Mouse (Mus musculus) liver, adult (tissue): Measurements from ENCODE around the gene Arfgef2.

Experiments
- GATA4 ChIP-seq: IDR thresholded peaks from 2 replicates; pipeline ENCODE4 v1.6.1; 2014; ENCODE audit warnings: mild to moderate bottlenecking, low read length; ENCODE audit not compliant: insufficient replicate concordance

Gene Arfgef2

DNA sequence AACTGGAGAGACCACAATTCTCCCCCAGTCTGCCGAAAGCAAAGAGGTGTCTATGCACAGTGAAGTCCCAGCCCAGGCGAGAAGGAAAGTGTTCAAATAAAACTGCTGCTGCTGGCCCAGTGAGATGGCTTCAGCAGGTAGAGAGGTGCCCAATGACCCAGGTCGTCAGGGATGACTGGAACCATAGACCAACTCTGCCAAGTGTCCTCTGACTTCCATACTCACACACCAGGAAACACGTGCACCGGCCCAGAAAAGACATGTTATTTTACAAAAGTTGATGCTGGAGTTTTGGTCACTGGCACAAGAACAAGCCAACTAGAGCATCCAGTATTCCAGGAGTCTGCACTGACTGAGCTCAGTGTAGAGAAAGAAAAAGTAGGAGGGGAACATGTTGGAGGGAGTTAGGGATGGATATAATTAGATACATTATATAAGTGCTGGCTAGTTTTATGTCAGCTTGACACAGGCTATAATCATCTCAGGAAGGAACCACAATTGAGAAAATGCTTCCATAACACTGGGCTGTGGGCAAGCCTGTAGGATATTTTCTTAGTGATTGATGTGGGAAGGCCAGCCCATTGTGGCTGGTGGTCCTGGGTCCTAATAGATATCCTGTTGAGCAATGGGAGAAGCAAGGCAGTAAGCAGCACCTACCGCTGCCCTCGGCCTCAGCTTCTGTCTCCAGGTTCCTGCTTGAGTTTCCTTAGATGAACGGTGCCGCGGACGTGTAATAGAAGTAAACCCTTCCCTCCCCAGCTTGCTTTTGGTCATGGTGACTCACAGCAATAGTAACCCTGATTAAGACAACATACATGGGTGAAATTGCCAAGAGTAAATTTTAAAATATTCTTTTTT is 5.5 kb upstream of the Arfgef2 start:
- no peak for TF ChIP-seq GATA4

GRCm38 (mm10) chr2:166800473-166800857 is 4.9 kb upstream of the Arfgef2 start:
- no peak for TF ChIP-seq GATA4

GRCm38 (mm10) chr2:166801436-166801835 is 4.0 kb upstream of the Arfgef2 start:
- TF ChIP-seq GATA4, result no peak

DNA sequence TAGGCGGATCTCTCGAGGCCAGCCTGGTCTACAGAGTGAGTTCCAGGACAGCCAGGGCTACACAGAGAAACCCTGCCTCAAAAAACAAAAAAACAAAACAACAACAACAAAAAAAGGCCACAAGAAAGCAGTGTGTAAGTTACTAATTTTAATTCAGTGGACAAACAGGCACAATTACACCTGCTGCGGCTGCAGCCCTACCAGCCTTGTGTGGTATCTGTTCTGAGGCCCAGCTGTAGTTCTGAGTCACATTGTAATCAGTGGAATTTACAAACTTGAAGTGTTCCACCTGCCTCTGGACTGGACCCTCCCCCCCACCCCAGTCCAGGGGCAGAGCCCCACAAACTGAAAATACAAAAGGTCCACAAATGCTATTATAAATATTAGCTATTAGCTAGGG is 2.1 kb upstream of the Arfgef2 start:
- no peak for TF ChIP-seq GATA4

DNA sequence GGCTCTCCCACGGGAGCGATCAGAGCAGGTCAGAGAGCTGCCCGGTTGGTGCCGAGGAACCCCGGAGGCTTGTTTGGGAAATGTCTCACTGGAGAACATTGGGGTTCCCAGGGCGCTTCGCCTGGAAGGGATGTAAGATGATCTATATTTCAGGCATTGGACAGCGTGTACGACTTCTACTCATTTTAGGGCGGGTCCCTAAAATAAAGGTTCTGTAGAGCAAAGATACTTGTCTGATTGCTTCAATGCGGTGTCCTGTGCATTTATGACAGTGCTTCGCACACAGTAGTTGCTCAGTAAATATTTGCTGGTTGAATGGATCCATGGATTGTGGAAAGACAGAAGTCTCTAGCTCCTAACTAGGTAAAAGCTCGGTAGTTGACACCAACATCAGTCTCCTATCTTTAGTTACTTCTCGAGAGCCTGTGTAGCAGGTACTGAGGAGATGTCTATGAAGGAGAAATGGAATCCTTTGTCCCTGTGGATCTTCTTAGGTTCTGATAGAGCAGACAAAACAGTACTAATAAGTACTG is 851 bp downstream of the Arfgef2 start:
- TF ChIP-seq GATA4, result no peak

DNA sequence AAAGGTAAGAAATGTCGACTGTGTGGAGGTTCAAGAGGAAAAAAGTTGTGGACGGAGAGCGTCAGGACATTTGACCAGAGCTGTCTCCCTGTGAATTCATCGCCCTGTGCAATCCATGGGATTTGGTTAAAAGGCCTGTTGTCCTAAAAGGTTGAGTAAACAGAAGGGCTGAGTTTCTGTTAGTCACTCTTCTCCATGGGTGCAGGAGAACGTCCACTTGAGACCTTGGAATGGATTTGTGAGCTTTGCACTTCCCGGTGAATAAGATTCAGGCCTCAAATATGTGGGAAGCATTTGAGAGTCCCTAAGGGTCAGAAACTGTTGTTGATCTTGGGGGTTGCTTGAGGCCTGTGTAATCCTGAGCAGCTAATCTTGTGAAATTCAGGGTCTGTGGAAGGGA is 1.4 kb downstream of the Arfgef2 start:
- no peak for TF ChIP-seq GATA4

- no peak for TF ChIP-seq GATA4
Observed at GRCm38 (mm10) chr2:166809499-166809898, 4.1 kb downstream of the Arfgef2 start.

- no peak for TF ChIP-seq GATA4
Observed at GRCm38 (mm10) chr2:166810821-166811220, 5.4 kb downstream of the Arfgef2 start.

GRCm38 (mm10) chr2:166818463-166819143 is 13.2 kb downstream of the Arfgef2 start:
- TF ChIP-seq GATA4, result no peak

- no peak for TF ChIP-seq GATA4
Observed at GRCm38 (mm10) chr2:166819849-166820248, 14.5 kb downstream of the Arfgef2 start.

GRCm38 (mm10) chr2:166820844-166821243 is 15.5 kb downstream of the Arfgef2 start:
- TF ChIP-seq GATA4, result no peak

DNA sequence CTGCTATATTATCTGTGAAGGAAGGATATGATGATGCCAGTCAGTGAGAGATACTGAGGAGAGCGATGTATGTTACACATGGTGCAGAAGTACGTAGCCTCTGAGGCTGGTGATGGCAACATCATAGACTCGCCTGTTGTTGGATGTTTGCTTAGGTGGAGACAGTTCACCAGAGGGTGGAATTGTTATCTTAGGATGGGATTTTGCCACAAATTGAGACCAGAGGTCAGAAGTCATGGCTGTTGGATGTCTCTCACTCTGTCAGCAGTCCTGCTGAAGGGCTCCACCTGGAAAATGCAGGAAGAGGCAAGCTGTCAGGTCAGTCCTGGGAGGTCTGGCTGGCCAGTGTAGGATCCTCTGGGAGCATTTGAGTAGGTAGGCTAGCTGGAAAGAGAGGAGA is 16.0 kb downstream of the Arfgef2 start:
- TF ChIP-seq GATA4, result no peak

- peak; percentile 58; the same call in 1 of the 2 replicates for TF ChIP-seq GATA4
Observed at GRCm38 (mm10) chr2:166822119-166822826, 16.9 kb downstream of the Arfgef2 start.

DNA sequence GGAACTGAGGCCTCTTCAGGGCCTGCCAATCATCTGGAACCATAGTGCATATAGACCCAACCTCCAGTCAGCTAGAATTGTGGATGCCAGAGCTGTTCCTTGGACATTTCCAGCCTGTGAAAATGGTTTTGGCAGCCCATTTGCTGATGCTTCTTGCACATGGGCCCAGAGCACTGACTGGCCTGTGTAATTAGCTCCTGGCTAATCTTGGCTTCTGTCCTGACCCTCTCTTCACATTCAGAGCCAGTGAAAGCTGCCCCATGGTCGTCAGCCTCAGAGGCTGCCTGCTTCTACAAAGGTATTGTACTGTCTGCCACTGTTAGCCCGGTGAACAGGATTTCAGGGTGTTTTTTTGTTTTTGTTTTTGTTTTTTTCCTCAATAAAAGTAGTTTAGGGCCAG is 17.5 kb downstream of the Arfgef2 start:
- TF ChIP-seq GATA4, result no peak

DNA sequence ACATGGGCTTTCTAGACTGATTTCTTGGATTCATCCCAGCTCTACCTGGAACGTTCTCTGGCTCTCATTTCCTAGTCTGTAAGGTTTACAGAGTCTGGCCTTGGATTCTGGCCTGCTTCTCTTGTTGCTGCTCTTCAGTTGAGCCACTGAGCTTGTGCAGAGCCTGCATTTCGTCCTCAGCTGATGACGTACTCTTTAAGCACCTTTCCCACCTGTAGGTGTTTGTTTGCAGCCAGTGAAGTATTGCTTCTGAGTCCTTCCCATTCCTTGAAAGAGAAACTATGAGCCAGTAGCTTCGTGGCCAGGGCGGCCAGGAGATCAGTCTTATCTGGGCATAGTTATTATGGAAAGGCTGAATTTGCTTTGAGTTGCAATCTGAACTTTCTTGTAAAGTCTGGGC is 19.0 kb downstream of the Arfgef2 start:
- TF ChIP-seq GATA4, result no peak
